Mouse (Mus musculus) kidney, postnatal 4 days (tissue): ENCODE data around the gene Krtap5-5.
A peak's percentile ranks its signal among the peaks of the same experiment; 100 is the strongest.
"Not testable (repeated sequence)": the region's sequence is repeated elsewhere in the genome, so short reads cannot be mapped to it uniquely, and the experiment has no call there.

Source experiments
- DNase-seq, 2 experiments: peaks; one replicate each; pipeline ENCODE4 v3.0.0; 2021; ENCODE audit warnings: mixed read lengths in 2 of 2

Gene Krtap5-5

GRCm38 (mm10) chr7:142229871-142230270, at the start of gene Krtap5-5:
Gene Krtap5-5 (minus strand): TSS chr7:142229971.
- not testable (repeated sequence) for DNase-seq

- not testable (repeated sequence) for DNase-seq
Observed at GRCm38 (mm10) chr7:142279291-142279690, 49.5 kb upstream of the Krtap5-5 start.

GRCm38 (mm10) chr7:142278183-142278582, 48.4 kb upstream of the Krtap5-5 start:
- peak; percentile 84 to 88 for DNase-seq

- DNase-seq, result not testable (repeated sequence)
Observed at GRCm38 (mm10) chr7:142274263-142274662, 44.5 kb upstream of the Krtap5-5 start, which contains the start of gene Gm4559. Gene Gm4559 (minus strand): TSS chr7:142274363.

- not testable (repeated sequence) for DNase-seq
Observed at GRCm38 (mm10) chr7:142258254-142258653, 28.5 kb upstream of the Krtap5-5 start, which contains the start of gene Gm2431. Gene Gm2431 (minus strand): TSS chr7:142258354.

- peak; percentile 60 to 63 for DNase-seq
Observed at GRCm38 (mm10) chr7:142255517-142255916, 25.7 kb upstream of the Krtap5-5 start.

GRCm38 (mm10) chr7:142249824-142250223, 20.1 kb upstream of the Krtap5-5 start:
- DNase-seq, result peak; percentile 66 to 71

- DNase-seq, result peak in 1 of 2 experiments; percentile 9
Observed at GRCm38 (mm10) chr7:142240978-142241377, 11.2 kb upstream of the Krtap5-5 start, which contains the start of gene Gm40460. Gene Gm40460 (minus strand): TSS chr7:142241078.

GRCm38 (mm10) chr7:142231540-142231939, 1.8 kb upstream of the Krtap5-5 start:
- DNase-seq, result no peak

- peak in 1 of 2 experiments; percentile 25 for DNase-seq
Observed at GRCm38 (mm10) chr7:142224518-142224917, 5.3 kb downstream of the Krtap5-5 start.

GRCm38 (mm10) chr7:142212136-142212535, 17.6 kb downstream of the Krtap5-5 start:
- not testable (repeated sequence) for DNase-seq

GRCm38 (mm10) chr7:142211559-142211958, 18.2 kb downstream of the Krtap5-5 start, which contains the start of gene Gm7579:
Gene Gm7579 (plus strand): TSS chr7:142211859.
- no peak for DNase-seq

- not testable (repeated sequence) for DNase-seq
Observed at GRCm38 (mm10) chr7:142206891-142207290, 22.9 kb downstream of the Krtap5-5 start.

- no peak for DNase-seq
Observed at GRCm38 (mm10) chr7:142205488-142205887, 24.3 kb downstream of the Krtap5-5 start.

GRCm38 (mm10) chr7:142201064-142201463, 28.7 kb downstream of the Krtap5-5 start, which contains the start of gene Krtap5-3:
Gene Krtap5-3 (plus strand): TSS chr7:142201364.
- DNase-seq, result no peak

GRCm38 (mm10) chr7:142198748-142199147, 31.0 kb downstream of the Krtap5-5 start:
- no peak for DNase-seq

GRCm38 (mm10) chr7:142190289-142190688, 39.5 kb downstream of the Krtap5-5 start, which contains the start of gene Gm10153:
Gene Gm10153 (minus strand): TSS chr7:142190389.
- no peak for DNase-seq

- DNase-seq, result no peak
Observed at GRCm38 (mm10) chr7:142188156-142188555, 41.6 kb downstream of the Krtap5-5 start.

- no peak for DNase-seq
Observed at GRCm38 (mm10) chr7:142181021-142181420, 48.8 kb downstream of the Krtap5-5 start.
